In the genomic region with DNA sequence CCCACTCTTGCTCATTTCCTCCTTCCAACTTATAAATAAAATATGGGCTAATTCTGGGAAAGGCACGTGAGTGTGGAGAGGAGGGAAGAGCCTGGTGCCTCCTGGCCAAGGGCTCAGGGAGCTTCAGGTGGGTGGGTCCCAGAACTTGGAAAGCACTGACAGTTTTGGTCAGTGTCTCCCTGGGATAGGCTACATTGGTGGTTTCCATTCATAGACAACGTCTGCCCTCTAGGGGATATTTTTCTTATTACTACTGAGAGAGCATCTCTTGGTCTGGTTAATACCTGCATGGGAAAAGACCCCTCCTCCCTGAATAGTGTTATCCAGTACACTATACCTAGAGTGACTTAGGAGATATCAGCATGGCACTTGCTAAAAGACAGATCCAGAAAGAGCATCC, we compare ENCODE assay signal across 9 mouse cellular contexts. TPM values are rescaled to one million over a fixed set of nuclear protein-coding genes. Genes with fewer than 3 reads are reported as not detected.
DNase-seq lines count a peak whose midpoint lies in the region; ATAC-seq and TF ChIP-seq lines count a peak whose summit lies in the region.
"Had no signal": no experiment of that assay in that cellular context is flagged by ENCODE, and none has a peak within 500 bp of the region (broad histone marks: within the 10 kb centered on the region; RNA-seq: fewer than 3 reads in every experiment).

No protein-coding gene starts in this region.

- no peak for TF ChIP-seq POLR2A in limb, embryonic 14.5 days (IDR thresholded peaks at IDR 0.05; ENCODE audit: borderline replicate concordance, extremely low read depth, insufficient read depth, insufficient read length)

- 13% methylated on average over 2 of the region's 2 CpGs for WGBS in kidney, embryonic 14.5 days
- WGBS in limb, embryonic 14.5 days = 8% methylated on average over 2 of the region's 2 CpGs

- no peak overlapping the region for H3K4me2 ChIP-seq in kidney, embryonic 14.5 days (replicated peaks; ENCODE audit: low read depth, low read length)
- no peak overlapping the region for H3K4me2 ChIP-seq in limb, embryonic 14.5 days (replicated peaks; ENCODE audit: low read depth, low read length, severe bottlenecking)
- H3K4me2 ChIP-seq: embryonic facial prominence, embryonic 15.5 days had no signal

- no peaks in the 10 kb centered on the region for H3K4me1 ChIP-seq in kidney, embryonic 14.5 days (ENCODE audit: control insufficient read depth, insufficient read depth, low read length)
- H3K4me1 ChIP-seq in limb, embryonic 14.5 days (ENCODE audit: control insufficient read depth, insufficient read depth, low read length) = no peaks in the 10 kb centered on the region
- H3K4me1 ChIP-seq: embryonic facial prominence, embryonic 15.5 days had no signal

- peak; percentile 20; the same call in 1 of the 2 replicates for ATAC-seq in kidney, embryonic 14.5 days (ENCODE audit: low FRiP score, low TSS enrichment)
- ATAC-seq in limb, embryonic 14.5 days (ENCODE audit: low FRiP score, low read depth) = no peak

- H3K4me3 ChIP-seq in kidney, embryonic 14.5 days (ENCODE audit: low read length) = no peak overlapping the region
- no peak overlapping the region for H3K4me3 ChIP-seq in limb, embryonic 14.5 days (replicated peaks; ENCODE audit: low read length)
- H3K4me3 ChIP-seq: embryonic facial prominence, embryonic 15.5 days had no signal

- DNase-seq in kidney, adult 11 months = no peak
- DNase-seq in CD4-positive, CD25-positive, alpha-beta regulatory T cell, adult 2 months (ENCODE audit: low read depth, low spot score) = peak; percentile 49
- peak; percentile 55 for DNase-seq in Muller cell, postnatal 12 days (ENCODE audit: inconsistent ontology term)
- DNase-seq in limb, embryonic 14.5 days (ENCODE audit: low spot score) = peak; percentile 30
- no peak for DNase-seq in spleen, postnatal 36 days (ENCODE audit: low spot score in 2 of 2)
- DNase-seq in spleen, adult 18-20 months = no peak

- no peaks in the 10 kb centered on the region for H3K27me3 ChIP-seq in kidney, embryonic 14.5 days (ENCODE audit: control insufficient read depth, insufficient read depth, low read length)
- no peaks in the 10 kb centered on the region for H3K27me3 ChIP-seq in limb, embryonic 14.5 days (ENCODE audit: control insufficient read depth, insufficient read depth, low read length)

- H3K9ac ChIP-seq in kidney, embryonic 14.5 days (ENCODE audit: low read depth, low read length) = no peak overlapping the region
- H3K9ac ChIP-seq in limb, embryonic 14.5 days (ENCODE audit: low read depth, low read length, severe bottlenecking) = no peak overlapping the region
- H3K9ac ChIP-seq: embryonic facial prominence, embryonic 15.5 days had no signal

- no peaks in the 10 kb centered on the region for H3K36me3 ChIP-seq in kidney, embryonic 14.5 days (ENCODE audit: control insufficient read depth, insufficient read depth, low read length)
- no peaks in the 10 kb centered on the region for H3K36me3 ChIP-seq in limb, embryonic 14.5 days (ENCODE audit: control insufficient read depth, insufficient read depth, low read length)
- H3K36me3 ChIP-seq: embryonic facial prominence, embryonic 15.5 days had no signal

- no peaks in the 10 kb centered on the region for H3K9me3 ChIP-seq in kidney, embryonic 14.5 days (ENCODE audit: control insufficient read depth, low read length)
- no peaks in the 10 kb centered on the region for H3K9me3 ChIP-seq in limb, embryonic 14.5 days (ENCODE audit: control insufficient read depth, low read length)
- H3K9me3 ChIP-seq: embryonic facial prominence, embryonic 15.5 days had no signal

- H3K27ac ChIP-seq in kidney, embryonic 14.5 days (ENCODE audit: low read depth, low read length) = no peak overlapping the region
- no peak overlapping the region for H3K27ac ChIP-seq in limb, embryonic 14.5 days (replicated peaks; ENCODE audit: low read depth, low read length)
- H3K27ac ChIP-seq: embryonic facial prominence, embryonic 15.5 days had no signal

RNA-seq across cellular contexts. Expression of a gene that starts 22.8 kb away (rescaled TPM):
- polyA plus RNA-seq in kidney, embryonic 14.5 days (2014; fragmentation: Nextera tagmentation; extraction: Ambion mirVana) = 0.21 TPM in 1 of 2 replicates, not detected in the other
- polyA plus RNA-seq in limb, embryonic 14.5 days (2012; rRNA removed) = 1.2 and 2.7 TPM in 2 replicates
- 8.9 and 16.1 TPM in 2 replicates for polyA plus RNA-seq in limb, embryonic 14.5 days (2014; fragmentation: Nextera tagmentation; extraction: Ambion mirVana)
- polyA plus RNA-seq: liver, adult 2 months had no signal

RNA-seq across cellular contexts. Expression of a gene that starts 50.4 kb away (rescaled TPM):
- polyA plus RNA-seq in kidney, embryonic 14.5 days (2014; fragmentation: Nextera tagmentation; extraction: Ambion mirVana) = not detected in 2 replicates
- polyA plus RNA-seq in limb, embryonic 14.5 days (2012; rRNA removed) = 2.9 and 4.9 TPM in 2 replicates
- 8.1 and 17.9 TPM in 2 replicates for polyA plus RNA-seq in limb, embryonic 14.5 days (2014; fragmentation: Nextera tagmentation; extraction: Ambion mirVana)
- polyA plus RNA-seq: liver, adult 2 months had no signal

Comparison
In these comparisons a context has a peak if more than half of its experiments do, and no peak if none do; other contexts are left out.
1. DNase-seq: peak in CD4-positive, CD25-positive, alpha-beta regulatory T cell, adult 2 months (single experiment), Muller cell, postnatal 12 days (single experiment) and limb, embryonic 14.5 days (single experiment); none in kidney, adult 11 months (single experiment), spleen, postnatal 36 days (0 of 2) and spleen, adult 18-20 months (0 of 2).